Mouse (Mus musculus) hindbrain, embryonic 16.5 days (tissue): ENCODE data around the gene Zfp74. TPM values are rescaled to one million over a fixed set of nuclear protein-coding genes. Genes with fewer than 3 reads are reported as not detected.

Experiments used
- ATAC-seq: fragments of 200-750 bp; cut with Nextera tagmentation; 2 replicates; pipeline ENCODE4 v1.8.0; 2017; ENCODE audit warnings: moderate TSS enrichment, moderate library complexity
- H3K27ac ChIP-seq: fragments of 300-500 bp; sonication (generic); 2 replicates; pipeline ENCODE4 v1.5.1; 2014; ENCODE audit warnings: low read depth, mild to moderate bottlenecking, control low read depth, low read length, moderate library complexity
- H3K27me3 ChIP-seq: fragments of 300-500 bp; sonication (generic); replicated peaks from 2 replicates; pipeline ENCODE4 v1.6.1; 2014; ENCODE audit warnings: low read length; ENCODE audit not compliant: control insufficient read depth, insufficient read depth
- H3K36me3 ChIP-seq: fragments of 300-500 bp; sonication (generic); 2 replicates; pipeline ENCODE4 v1.6.1; 2014; ENCODE audit warnings: mild to moderate bottlenecking, low read length, moderate library complexity, mixed read lengths; ENCODE audit not compliant: control insufficient read depth, insufficient read depth
- H3K4me1 ChIP-seq: fragments of 300-500 bp; sonication (generic); 2 replicates; pipeline ENCODE4 v1.6.1; 2014; ENCODE audit warnings: low read depth, low read length; ENCODE audit not compliant: control insufficient read depth, insufficient read depth
- H3K4me2 ChIP-seq: fragments of 300-500 bp; sonication (generic); 2 replicates; pipeline ENCODE4 v1.6.1; 2014; ENCODE audit warnings: mild to moderate bottlenecking, low read length, control low read depth, moderate library complexity
- H3K4me3 ChIP-seq: fragments of 300-500 bp; sonication (generic); 2 replicates; pipeline ENCODE4 v1.5.1; 2014; ENCODE audit warnings: mild to moderate bottlenecking, low read length, control low read depth, moderate library complexity
- H3K9ac ChIP-seq: fragments of 300-500 bp; sonication (generic); 2 replicates; pipeline ENCODE4 v1.6.1; 2014; ENCODE audit warnings: low read depth, mild to moderate bottlenecking, control low read depth, low read length, moderate library complexity
- H3K9me3 ChIP-seq: fragments of 300-500 bp; sonication (generic); 2 replicates; pipeline ENCODE4 v1.6.1; 2014; ENCODE audit warnings: mild to moderate bottlenecking, low read length, moderate library complexity; ENCODE audit not compliant: control insufficient read depth
- WGBS: fragments of 180-500 bp; shearing (Covaris S2); extraction: QIAGEN DNeasy Blood & Tissue Kit; methylation state at CpG from one replicate; pipeline ENCODE4 v1.1.7; 2014; 5-methylcytosine and 5-hydroxymethylcytosine counted together
- polyA plus RNA-seq: library from polyadenylated mRNA; unstranded; fragments of >200 nt; fragmentation: Nextera tagmentation; extraction: Ambion mirVana; gene quantifications from 2 replicates; pipeline ENCODE4 v1.2.1, GENCODE M21; 2015

Gene Zfp74
- 20.7 and 23.3 TPM in 2 replicates for polyA plus RNA-seq

DNA sequence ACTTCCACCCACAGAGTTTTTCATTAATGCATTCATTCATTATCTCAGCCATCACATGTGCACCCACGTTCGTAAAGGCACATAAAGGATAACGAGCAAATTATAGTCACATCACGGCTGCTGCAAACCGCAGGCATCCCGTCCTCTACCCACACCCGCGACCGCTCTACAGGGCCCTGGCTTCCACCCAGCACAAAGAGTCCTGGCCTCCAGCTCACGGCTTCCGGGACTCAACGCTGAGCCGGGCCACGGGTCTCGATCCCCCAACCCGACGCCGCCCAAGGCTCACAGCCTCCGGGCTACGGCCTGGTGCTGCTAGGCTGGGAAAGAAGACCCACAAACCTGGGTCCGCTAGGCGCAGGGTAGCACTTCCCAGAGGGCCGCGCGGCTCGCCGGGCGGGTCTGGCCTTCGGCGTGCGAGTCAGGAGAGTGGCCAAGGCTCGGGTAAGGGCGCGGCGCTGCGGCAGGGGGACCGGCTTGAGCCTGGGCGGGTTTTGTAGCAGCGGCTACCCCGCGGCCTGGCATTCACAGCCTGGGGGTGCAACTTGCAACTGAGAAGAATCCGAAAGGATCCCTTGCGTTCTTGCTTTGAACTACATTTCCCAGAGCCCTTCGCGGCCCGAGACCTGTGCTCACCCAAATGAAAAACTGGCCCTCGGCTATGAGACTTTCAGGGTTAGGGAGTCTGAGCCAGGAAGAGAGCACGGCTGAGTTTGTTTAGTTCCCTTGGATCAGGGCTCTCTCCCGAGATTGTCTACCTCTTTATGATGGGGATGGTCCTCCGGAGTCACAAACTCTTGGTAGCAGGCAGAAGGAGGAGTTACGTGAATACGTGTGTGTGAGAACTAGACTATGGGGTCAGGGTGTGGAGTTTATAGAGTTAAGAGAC, at the start of gene Zfp74:
Gene Zfp74 (minus strand): TSS at position 577 of the 889 bp plus-strand sequence.
- H3K27ac ChIP-seq, result peak within 1 kb of the TSS; percentile 93
- no peaks in the 10 kb centered on the region for H3K4me1 ChIP-seq
- H3K9ac ChIP-seq, result peak within 1 kb of the TSS; percentile 98
- WGBS, result under 1% methylated on average over 50 of the region's 52 CpGs
- peak within 1 kb of the TSS; percentile 71 for H3K4me2 ChIP-seq
- H3K4me3 ChIP-seq, result peak within 1 kb of the TSS; percentile 66
- H3K9me3 ChIP-seq, result no peaks in the 10 kb centered on the region
- no peaks in the 10 kb centered on the region for H3K27me3 ChIP-seq
- peaks cover 10% of the 10 kb centered on the region; the same call in 1 of the 2 replicates for H3K36me3 ChIP-seq
- peak; percentile 94 for ATAC-seq

- H3K27ac ChIP-seq, result no peak overlapping the region
- no peak overlapping the region for H3K4me2 ChIP-seq
- WGBS, result 94% methylated on average over 5 of the region's 5 CpGs
- H3K36me3 ChIP-seq, result peaks cover 23% of the 10 kb centered on the region
- ATAC-seq, result no peak
- H3K4me1 ChIP-seq, result no peaks in the 10 kb centered on the region
- no peak overlapping the region for H3K4me3 ChIP-seq
- H3K9ac ChIP-seq, result no peak overlapping the region
- H3K27me3 ChIP-seq, result no peaks in the 10 kb centered on the region
- H3K9me3 ChIP-seq, result no peaks in the 10 kb centered on the region
Observed at GRCm38 (mm10) chr7:30000601-30001000, 46.7 kb upstream of the Zfp74 start.

GRCm38 (mm10) chr7:29995134-29995533, 41.2 kb upstream of the Zfp74 start:
- no peak overlapping the region for H3K4me2 ChIP-seq
- H3K9ac ChIP-seq, result no peak overlapping the region
- H3K27me3 ChIP-seq, result no peaks in the 10 kb centered on the region
- no peaks in the 10 kb centered on the region for H3K4me1 ChIP-seq
- no peak for ATAC-seq
- 95% methylated on average over 8 of the region's 8 CpGs for WGBS
- no peaks in the 10 kb centered on the region for H3K9me3 ChIP-seq
- peaks cover 27% of the 10 kb centered on the region for H3K36me3 ChIP-seq
- no peak overlapping the region for H3K4me3 ChIP-seq
- no peak overlapping the region for H3K27ac ChIP-seq

- Histone ChIP-seq H3K36me3 (peaks cover 21% of the 10 kb centered on the region), H3K4me2 (no peak overlapping the region), H3K27me3 (no peaks in the 10 kb centered on the region), H3K9me3 (no peaks in the 10 kb centered on the region), H3K4me3 (no peak overlapping the region), H3K9ac (no peak overlapping the region), H3K4me1 (no peaks in the 10 kb centered on the region), H3K27ac (no peak overlapping the region)
- ATAC-seq, result no peak
- WGBS, result 96% methylated on average over 9 of the region's 9 CpGs
Observed at GRCm38 (mm10) chr7:29993340-29993739, 39.5 kb upstream of the Zfp74 start.

DNA sequence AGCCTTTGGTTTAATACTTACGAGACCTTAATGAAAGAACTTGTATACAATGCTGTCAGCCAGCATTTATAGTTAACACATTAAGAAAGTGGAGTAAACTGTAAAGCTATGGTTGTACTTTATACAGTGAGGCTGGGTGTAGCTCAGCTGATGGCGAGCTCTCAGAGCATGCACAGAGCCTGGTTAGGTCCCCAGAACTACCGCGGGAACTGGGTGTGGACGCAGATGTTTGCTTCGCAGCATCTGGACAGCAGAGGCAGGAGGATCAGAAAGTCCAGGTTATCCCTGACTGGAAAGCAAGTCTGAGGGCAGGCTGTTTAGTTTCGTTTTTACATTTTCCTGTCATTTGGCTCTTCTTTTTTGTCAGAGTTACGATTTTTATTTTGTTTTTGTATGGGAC, 38.8 kb upstream of the Zfp74 start:
- Histone ChIP-seq H3K4me1 (no peaks in the 10 kb centered on the region), H3K4me2 (no peak overlapping the region), H3K27ac (no peak overlapping the region), H3K27me3 (no peaks in the 10 kb centered on the region), H3K9me3 (no peaks in the 10 kb centered on the region), H3K4me3 (no peak overlapping the region), H3K36me3 (peaks cover 14% of the 10 kb centered on the region), H3K9ac (no peak overlapping the region)
- WGBS, result 96% methylated on average over 8 of the region's 8 CpGs
- ATAC-seq, result no peak

GRCm38 (mm10) chr7:29989031-29989430, 35.1 kb upstream of the Zfp74 start:
- Histone ChIP-seq H3K27me3 (no peaks in the 10 kb centered on the region), H3K4me2 (no peak overlapping the region), H3K9me3 (no peaks in the 10 kb centered on the region), H3K4me3 (no peak overlapping the region), H3K36me3 (peaks cover 16% of the 10 kb centered on the region), H3K9ac (no peak overlapping the region), H3K27ac (no peak overlapping the region), H3K4me1 (peaks cover 7% of the 10 kb centered on the region)
- no peak for ATAC-seq
- 92% methylated on average over 11 of the region's 11 CpGs for WGBS

GRCm38 (mm10) chr7:29987551-29987950, 33.7 kb upstream of the Zfp74 start:
- Histone ChIP-seq H3K27me3 (no peaks in the 10 kb centered on the region), H3K9me3 (no peaks in the 10 kb centered on the region), H3K36me3 (peaks cover 12% of the 10 kb centered on the region), H3K9ac (no peak overlapping the region), H3K27ac (no peak overlapping the region), H3K4me2 (no peak overlapping the region), H3K4me1 (peaks cover 12% of the 10 kb centered on the region), H3K4me3 (no peak overlapping the region)
- no peak for ATAC-seq
- 96% methylated on average over 5 of the region's 5 CpGs for WGBS

GRCm38 (mm10) chr7:29986101-29986500, 32.2 kb upstream of the Zfp74 start:
- 91% methylated on average over 8 of the region's 8 CpGs for WGBS
- H3K36me3 ChIP-seq, result peaks cover 10% of the 10 kb centered on the region

DNA sequence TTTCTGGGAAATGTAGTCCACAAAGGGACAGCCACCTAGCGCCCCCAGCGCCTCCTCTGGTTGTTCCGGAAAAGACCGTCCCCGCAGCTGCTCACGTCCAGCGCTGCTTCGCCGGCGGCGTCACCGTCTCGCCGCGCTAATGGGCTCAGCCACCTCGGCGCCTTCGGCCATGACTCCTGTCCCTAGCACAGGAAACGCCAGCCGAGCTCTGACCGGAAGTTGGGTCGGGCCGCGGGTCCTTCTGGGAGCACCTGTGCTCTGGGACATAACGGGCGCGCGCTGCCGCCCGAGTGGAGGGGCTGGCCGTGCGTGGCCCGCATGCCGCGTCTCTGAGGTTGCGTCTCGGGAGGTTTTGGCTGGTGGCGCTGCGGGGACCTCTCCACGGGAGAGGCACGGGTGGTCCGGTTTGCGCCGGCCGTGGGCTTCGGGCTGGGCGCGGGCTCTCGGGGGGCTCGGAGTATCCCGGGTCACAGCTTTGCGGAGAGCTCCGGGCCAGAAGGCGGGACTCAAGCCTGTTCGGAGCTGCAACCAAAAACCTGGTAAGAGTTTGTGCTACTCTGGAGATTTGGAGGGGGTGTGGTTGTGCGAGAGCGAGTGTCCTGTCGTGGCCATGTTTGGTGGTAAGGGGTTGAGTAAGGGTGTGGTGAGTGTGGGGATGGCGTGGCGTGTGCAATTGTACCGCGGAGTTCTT, 29.9 kb upstream of the Zfp74 start, which contains the start of gene Zfp568:
Gene Zfp568 (plus strand): TSS at position 266 of the 691 bp plus-strand sequence.
- peak within 1 kb of the TSS; percentile 92 for H3K9ac ChIP-seq
- no peaks in the 10 kb centered on the region for H3K27me3 ChIP-seq
- ATAC-seq, result peak; percentile 98
- peaks cover 15% of the 10 kb centered on the region for H3K4me1 ChIP-seq
- peak within 1 kb of the TSS; percentile 79 for H3K4me2 ChIP-seq
- H3K36me3 ChIP-seq, result 0 out of 2 replicates have a peak, but pooled peaks cover 4% of the 10 kb centered on the region
- WGBS, result 1% methylated on average over 58 of the region's 62 CpGs
- H3K27ac ChIP-seq, result peak within 1 kb of the TSS; percentile 91
- no peaks in the 10 kb centered on the region for H3K9me3 ChIP-seq
- H3K4me3 ChIP-seq, result peak within 1 kb of the TSS; percentile 81

More at GRCm38 (mm10) chr7:29986101-29986500, 32.2 kb upstream of the Zfp74 start:
- no peak overlapping the region for H3K9ac ChIP-seq
- no peak overlapping the region for H3K4me2 ChIP-seq
- no peaks in the 10 kb centered on the region for H3K27me3 ChIP-seq
- peaks cover 15% of the 10 kb centered on the region for H3K4me1 ChIP-seq
- H3K9me3 ChIP-seq, result no peaks in the 10 kb centered on the region
- no peak for ATAC-seq
- H3K4me3 ChIP-seq, result no peak overlapping the region
- H3K27ac ChIP-seq, result no peak overlapping the region
